Mouse (Mus musculus): ENCODE measurements around the gene Ctnna2. TPM values are rescaled to one million over a fixed set of nuclear protein-coding genes. Genes with fewer than 3 reads are reported as not detected.

Gene Ctnna2
- polyA plus RNA-seq, 1 experiment from 2014 or later: 1.6 TPM

GRCm38 (mm10) chr6:77416999-77417398 is 562.5 kb downstream of the Ctnna2 start:
- Histone ChIP-seq H3K9me3 (replicated peaks) (no peaks in the 10 kb centered on the region), H3K27ac (no peak overlapping the region), H3K4me3 (no peak overlapping the region), H3K9ac (no peak overlapping the region), H3K27me3 (no peaks in the 10 kb centered on the region), H3K4me1 (replicated peaks) (no peaks in the 10 kb centered on the region), H3K36me3 (no peaks in the 10 kb centered on the region), H3K4me2 (no peak overlapping the region)
- ATAC-seq (replicated peaks; ENCODE audit: insufficient number of reproducible peaks, insufficient read depth, low FRiP score, low read depth): no peak
- WGBS: 55% methylated on average over 1 of the region's 1 CpGs

GRCm38 (mm10) chr6:77413530-77413929 is 566.0 kb downstream of the Ctnna2 start:
- H3K9ac ChIP-seq: no peak overlapping the region
- no peaks in the 10 kb centered on the region for H3K27me3 ChIP-seq
- H3K27ac ChIP-seq: no peak overlapping the region
- ATAC-seq (replicated peaks; ENCODE audit: insufficient number of reproducible peaks, insufficient read depth, low FRiP score, low read depth): no peak
- no peaks in the 10 kb centered on the region for H3K9me3 ChIP-seq (replicated peaks)
- H3K36me3 ChIP-seq: no peaks in the 10 kb centered on the region
- WGBS: 92% methylated on average over 1 of the region's 1 CpGs
- H3K4me1 ChIP-seq (replicated peaks): no peaks in the 10 kb centered on the region
- H3K4me3 ChIP-seq: no peak overlapping the region
- no peak overlapping the region for H3K4me2 ChIP-seq

- Histone ChIP-seq H3K27ac (no peak overlapping the region), H3K4me3 (no peak overlapping the region), H3K9ac (no peak overlapping the region), H3K9me3 (replicated peaks) (no peaks in the 10 kb centered on the region), H3K4me2 (no peak overlapping the region), H3K36me3 (no peaks in the 10 kb centered on the region), H3K4me1 (replicated peaks) (no peaks in the 10 kb centered on the region), H3K27me3 (no peaks in the 10 kb centered on the region)
- 60% methylated on average over 5 of the region's 5 CpGs for WGBS
- no peak for ATAC-seq (replicated peaks; ENCODE audit: insufficient number of reproducible peaks, insufficient read depth, low FRiP score, low read depth)
Observed at GRCm38 (mm10) chr6:77408481-77408880, 571.0 kb downstream of the Ctnna2 start.

GRCm38 (mm10) chr6:77400751-77401150 is 578.7 kb downstream of the Ctnna2 start:
- no peak overlapping the region for H3K9ac ChIP-seq
- no peak overlapping the region for H3K4me3 ChIP-seq
- WGBS: 83% methylated on average over 6 of the region's 6 CpGs
- no peaks in the 10 kb centered on the region for H3K4me1 ChIP-seq (replicated peaks)
- H3K27ac ChIP-seq: no peak overlapping the region
- no peaks in the 10 kb centered on the region for H3K27me3 ChIP-seq
- H3K4me2 ChIP-seq: no peak overlapping the region
- no peak for ATAC-seq (replicated peaks; ENCODE audit: insufficient number of reproducible peaks, insufficient read depth, low FRiP score, low read depth)
- H3K9me3 ChIP-seq (replicated peaks): no peaks in the 10 kb centered on the region
- no peaks in the 10 kb centered on the region for H3K36me3 ChIP-seq

GRCm38 (mm10) chr6:77391663-77392062 is 587.8 kb downstream of the Ctnna2 start:
- ATAC-seq (replicated peaks; ENCODE audit: insufficient number of reproducible peaks, insufficient read depth, low FRiP score, low read depth): no peak
- H3K4me2 ChIP-seq: no peak overlapping the region
- H3K36me3 ChIP-seq: no peaks in the 10 kb centered on the region
- 52% methylated on average over 1 of the region's 1 CpGs for WGBS
- H3K27ac ChIP-seq: no peak overlapping the region
- no peaks in the 10 kb centered on the region for H3K9me3 ChIP-seq (replicated peaks)
- no peak overlapping the region for H3K4me3 ChIP-seq
- H3K4me1 ChIP-seq (replicated peaks): no peaks in the 10 kb centered on the region
- no peaks in the 10 kb centered on the region for H3K27me3 ChIP-seq
- H3K9ac ChIP-seq: no peak overlapping the region

- ATAC-seq (replicated peaks; ENCODE audit: insufficient number of reproducible peaks, insufficient read depth, low FRiP score, low read depth): no peak
- Histone ChIP-seq H3K9me3 (replicated peaks) (no peaks in the 10 kb centered on the region), H3K27me3 (no peaks in the 10 kb centered on the region), H3K27ac (no peak overlapping the region), H3K4me1 (replicated peaks) (no peaks in the 10 kb centered on the region), H3K36me3 (no peaks in the 10 kb centered on the region), H3K4me3 (no peak overlapping the region), H3K4me2 (no peak overlapping the region), H3K9ac (no peak overlapping the region)
Observed at GRCm38 (mm10) chr6:77381309-77381708, 598.2 kb downstream of the Ctnna2 start.

- ATAC-seq (replicated peaks; ENCODE audit: insufficient number of reproducible peaks, insufficient read depth, low FRiP score, low read depth): no peak
- Histone ChIP-seq H3K9me3 (replicated peaks) (no peaks in the 10 kb centered on the region), H3K4me2 (no peak overlapping the region), H3K27ac (peak overlapping the region; percentile 58; the same call in 1 of the 2 replicates), H3K27me3 (no peaks in the 10 kb centered on the region), H3K36me3 (no peaks in the 10 kb centered on the region), H3K4me3 (no peak overlapping the region), H3K9ac (no peak overlapping the region), H3K4me1 (replicated peaks) (peaks cover 2% of the 10 kb centered on the region; the same call in 1 of the 2 replicates)
- WGBS: 34% methylated on average over 5 of the region's 5 CpGs
Observed at GRCm38 (mm10) chr6:77373132-77373531, 606.4 kb downstream of the Ctnna2 start.

GRCm38 (mm10) chr6:77371147-77371546 is 608.4 kb downstream of the Ctnna2 start:
- no peaks in the 10 kb centered on the region for H3K36me3 ChIP-seq
- no peak overlapping the region for H3K4me2 ChIP-seq
- peaks cover 2% of the 10 kb centered on the region; the same call in 1 of the 2 replicates for H3K4me1 ChIP-seq (replicated peaks)
- ATAC-seq (replicated peaks; ENCODE audit: insufficient number of reproducible peaks, insufficient read depth, low FRiP score, low read depth): no peak
- H3K27me3 ChIP-seq: no peaks in the 10 kb centered on the region
- H3K9ac ChIP-seq: no peak overlapping the region
- no peak overlapping the region for H3K4me3 ChIP-seq
- H3K27ac ChIP-seq: no peak overlapping the region
- no peaks in the 10 kb centered on the region for H3K9me3 ChIP-seq (replicated peaks)
- 91% methylated on average over 2 of the region's 2 CpGs for WGBS

- Histone ChIP-seq H3K4me1 (replicated peaks) (no peaks in the 10 kb centered on the region), H3K9me3 (replicated peaks) (no peaks in the 10 kb centered on the region), H3K36me3 (no peaks in the 10 kb centered on the region), H3K27ac (no peak overlapping the region), H3K4me3 (no peak overlapping the region), H3K27me3 (no peaks in the 10 kb centered on the region), H3K9ac (no peak overlapping the region), H3K4me2 (no peak overlapping the region)
- no peak for ATAC-seq (replicated peaks; ENCODE audit: insufficient number of reproducible peaks, insufficient read depth, low FRiP score, low read depth)
- WGBS: 59% methylated on average over 6 of the region's 6 CpGs
Observed at GRCm38 (mm10) chr6:77358471-77358837, 621.0 kb downstream of the Ctnna2 start.

- ATAC-seq (replicated peaks; ENCODE audit: insufficient number of reproducible peaks, insufficient read depth, low FRiP score, low read depth): no peak
- H3K4me2 ChIP-seq: no peak overlapping the region
Observed at GRCm38 (mm10) chr6:77357748-77358470, 621.6 kb downstream of the Ctnna2 start.

GRCm38 (mm10) chr6:77354826-77355225 is 624.7 kb downstream of the Ctnna2 start:
- H3K9ac ChIP-seq: no peak overlapping the region
- no peak for ATAC-seq (replicated peaks; ENCODE audit: insufficient number of reproducible peaks, insufficient read depth, low FRiP score, low read depth)
- WGBS: 39% methylated on average over 1 of the region's 1 CpGs
- no peaks in the 10 kb centered on the region for H3K4me1 ChIP-seq (replicated peaks)
- H3K4me3 ChIP-seq: no peak overlapping the region
- no peaks in the 10 kb centered on the region for H3K36me3 ChIP-seq
- H3K9me3 ChIP-seq (replicated peaks): no peaks in the 10 kb centered on the region
- H3K4me2 ChIP-seq: no peak overlapping the region
- no peaks in the 10 kb centered on the region for H3K27me3 ChIP-seq
- H3K27ac ChIP-seq: no peak overlapping the region

More at GRCm38 (mm10) chr6:77357748-77358470, 621.6 kb downstream of the Ctnna2 start:
- H3K4me3 ChIP-seq: no peak overlapping the region
- no peaks in the 10 kb centered on the region for H3K4me1 ChIP-seq (replicated peaks)
- H3K27ac ChIP-seq: no peak overlapping the region
- H3K9ac ChIP-seq: no peak overlapping the region
- no peaks in the 10 kb centered on the region for H3K36me3 ChIP-seq
- WGBS: 63% methylated on average over 9 of the region's 9 CpGs
- no peaks in the 10 kb centered on the region for H3K27me3 ChIP-seq
- no peaks in the 10 kb centered on the region for H3K9me3 ChIP-seq (replicated peaks)

GRCm38 (mm10) chr6:77343781-77344180 is 635.7 kb downstream of the Ctnna2 start:
- no peak for ATAC-seq (replicated peaks; ENCODE audit: insufficient number of reproducible peaks, insufficient read depth, low FRiP score, low read depth)
- no peak overlapping the region for H3K27ac ChIP-seq
- no peaks in the 10 kb centered on the region for H3K9me3 ChIP-seq (replicated peaks)
- H3K4me3 ChIP-seq: no peak overlapping the region
- no peaks in the 10 kb centered on the region for H3K4me1 ChIP-seq (replicated peaks)
- no peak overlapping the region for H3K4me2 ChIP-seq
- H3K36me3 ChIP-seq: no peaks in the 10 kb centered on the region
- no peak overlapping the region for H3K9ac ChIP-seq
- H3K27me3 ChIP-seq: no peaks in the 10 kb centered on the region
